Mouse (Mus musculus) kidney, postnatal 0 days (tissue): Measurements from ENCODE around the gene Arl2bp. TPM values are rescaled to one million over a fixed set of nuclear protein-coding genes. Genes with fewer than 3 reads are reported as not detected.

ENCODE experiments used
- ATAC-seq: fragments of 200-750 bp; cut with Nextera tagmentation; replicated peaks from 2 replicates; pipeline ENCODE4 v1.8.0; 2017; ENCODE audit warnings: low read depth, moderate number of reproducible peaks, moderate TSS enrichment, moderate library complexity; ENCODE audit not compliant: low FRiP score
- DNase-seq: peaks from one replicate; pipeline ENCODE4 v3.0.0-alpha.2; 2016; ENCODE audit warnings: low spot score
- H3K27ac ChIP-seq: fragments of 300-500 bp; sonication (generic); 2 replicates; pipeline ENCODE4 v1.5.1; 2014; ENCODE audit warnings: mild to moderate bottlenecking
- H3K27me3 ChIP-seq: fragments of 300-500 bp; sonication (generic); 2 replicates; pipeline ENCODE4 v1.6.1; 2014; ENCODE audit warnings: low read length, mixed read lengths; ENCODE audit not compliant: insufficient read depth
- H3K36me3 ChIP-seq: fragments of 300-500 bp; sonication (generic); 2 replicates; pipeline ENCODE4 v1.6.1; 2014; ENCODE audit warnings: low read length, mixed read lengths; ENCODE audit not compliant: insufficient read depth
- H3K4me1 ChIP-seq: fragments of 300-500 bp; sonication (generic); replicated peaks from 2 replicates; pipeline ENCODE4 v1.6.1; 2014; ENCODE audit warnings: antibody characterized with exemption, low read length, mixed read lengths; ENCODE audit not compliant: insufficient read depth
- H3K4me2 ChIP-seq: fragments of 300-500 bp; sonication (generic); 2 replicates; pipeline ENCODE4 v1.6.1; 2014; ENCODE audit warnings: mild to moderate bottlenecking, low read length, moderate library complexity, mixed read lengths
- H3K4me3 ChIP-seq: fragments of 300-500 bp; sonication (generic); replicated peaks from 2 replicates; pipeline ENCODE4 v1.5.1; 2014; ENCODE audit warnings: low read depth, low read length
- H3K9ac ChIP-seq: fragments of 300-500 bp; sonication (generic); 2 replicates; pipeline ENCODE4 v1.6.1; 2014; ENCODE audit warnings: low read depth, low read length
- H3K9me3 ChIP-seq: fragments of 300-500 bp; sonication (generic); replicated peaks from 2 replicates; pipeline ENCODE4 v1.6.1; 2016; ENCODE audit warnings: low read length, inconsistent platforms, mixed read lengths
- CTCF ChIP-seq: IDR thresholded peaks from 2 replicates; pipeline ENCODE4 v1.5.1; 2016; ENCODE audit warnings: antibody characterized with exemption, low read depth, mild to moderate bottlenecking, moderate library complexity
- WGBS: fragments of 180-500 bp; shearing (Covaris S2); extraction: QIAGEN DNeasy Blood & Tissue Kit; methylation state at CpG from one replicate; pipeline ENCODE4 v1.1.7; 2014; 5-methylcytosine and 5-hydroxymethylcytosine counted together
- polyA plus RNA-seq: library from polyadenylated mRNA; unstranded; fragments of >200 nt; fragmentation: Nextera tagmentation; extraction: Ambion mirVana; gene quantifications from 2 replicates; pipeline ENCODE4 v1.2.1, GENCODE M21; 2015

Arl2bp gene
- polyA plus RNA-seq, 1 experiment from 2014 or later = 127 TPM

GRCm38 (mm10) chr8:94684287-94684686, 17.9 kb downstream of the Arl2bp start:
- WGBS = 82% methylated on average over 4 of the region's 4 CpGs
- no peak for TF ChIP-seq CTCF
- ATAC-seq (no peak), DNase-seq (no peak)
- Histone ChIP-seq H3K4me1 (no peaks in the 10 kb centered on the region), H3K27ac (no peak overlapping the region), H3K27me3 (no peaks in the 10 kb centered on the region), H3K4me2 (no peak overlapping the region), H3K4me3 (no peak overlapping the region), H3K9me3 (no peaks in the 10 kb centered on the region), H3K36me3 (no peaks in the 10 kb centered on the region), H3K9ac (no peak overlapping the region)

DNA sequence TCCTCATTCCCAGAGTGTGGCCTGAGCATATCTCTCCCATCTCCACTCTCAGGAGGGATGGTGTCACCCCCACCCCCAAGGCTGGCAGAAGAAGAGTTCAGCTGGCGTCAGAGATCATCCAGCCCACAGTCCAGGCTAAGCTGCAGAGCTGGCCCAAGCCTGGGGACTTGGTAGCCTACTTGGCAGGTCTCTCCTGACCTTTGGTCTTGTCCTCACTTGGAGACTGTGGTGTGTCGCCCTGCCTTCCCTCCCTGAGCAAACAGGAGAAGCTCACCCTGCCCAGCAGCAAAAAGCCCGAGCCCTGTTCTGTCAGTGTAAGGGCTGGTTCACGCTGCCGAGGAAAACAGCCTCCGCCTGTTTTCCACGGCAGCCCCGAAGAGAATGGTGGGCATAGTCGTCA, 19.6 kb downstream of the Arl2bp start:
- H3K4me2 ChIP-seq = no peak overlapping the region
- no peak for TF ChIP-seq CTCF
- ATAC-seq = peak; percentile 47; the same call in 1 of the 2 replicates
- H3K4me3 ChIP-seq = no peak overlapping the region
- WGBS = 67% methylated on average over 9 of the region's 9 CpGs
- no peak for DNase-seq
- H3K4me1 ChIP-seq = no peaks in the 10 kb centered on the region
- no peaks in the 10 kb centered on the region for H3K36me3 ChIP-seq
- H3K27ac ChIP-seq = no peak overlapping the region
- H3K9me3 ChIP-seq = no peaks in the 10 kb centered on the region
- H3K27me3 ChIP-seq = no peaks in the 10 kb centered on the region
- no peak overlapping the region for H3K9ac ChIP-seq

DNA sequence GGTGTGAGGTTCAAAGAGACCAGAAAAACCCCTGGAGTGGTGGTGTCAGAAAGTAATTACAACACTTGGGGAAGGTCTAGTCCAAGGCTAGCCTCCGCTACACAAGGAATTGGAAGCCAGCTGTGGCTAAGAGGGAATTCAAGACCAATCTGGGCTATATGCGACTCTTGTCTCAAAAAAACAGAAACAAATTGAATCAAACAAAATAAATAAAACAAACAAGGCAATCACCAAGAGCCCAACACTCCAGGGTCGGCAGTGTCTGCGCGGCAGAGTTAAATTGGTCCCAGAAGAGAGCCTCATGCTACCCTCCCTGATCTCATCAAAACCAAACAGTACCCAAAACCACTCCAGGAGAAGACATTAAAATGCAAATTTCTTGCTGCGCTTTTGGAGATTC, 28.3 kb downstream of the Arl2bp start:
- H3K27ac ChIP-seq = no peak overlapping the region
- 11% methylated on average over 6 of the region's 6 CpGs for WGBS
- no peak overlapping the region for H3K9ac ChIP-seq
- H3K9me3 ChIP-seq = no peaks in the 10 kb centered on the region
- DNase-seq (no peak), ATAC-seq (no peak)
- peaks cover 34% of the 10 kb centered on the region for H3K27me3 ChIP-seq
- H3K4me3 ChIP-seq = no peak overlapping the region
- peak overlapping the region; percentile 61; the same call in 1 of the 2 replicates for H3K4me2 ChIP-seq
- TF ChIP-seq CTCF = no peak
- no peaks in the 10 kb centered on the region for H3K36me3 ChIP-seq
- H3K4me1 ChIP-seq = 0 out of 2 replicates have a peak, but pooled peaks cover 7% of the 10 kb centered on the region

GRCm38 (mm10) chr8:94695341-94695993, 29.1 kb downstream of the Arl2bp start:
- Histone ChIP-seq H3K4me1 (0 out of 2 replicates have a peak, but pooled peaks cover 7% of the 10 kb centered on the region), H3K27me3 (peaks cover 34% of the 10 kb centered on the region), H3K36me3 (no peaks in the 10 kb centered on the region), H3K27ac (no peak overlapping the region), H3K9me3 (no peaks in the 10 kb centered on the region), H3K4me3 (peak overlapping the region; percentile 36), H3K9ac (0 out of 2 replicates have a peak overlapping the region, but pooled peaks have one; percentile 1), H3K4me2 (peak overlapping the region; percentile 61)
- ATAC-seq = peak; percentile 61
- WGBS = 2% methylated on average over 31 of the region's 31 CpGs
- DNase-seq = no peak
- no peak for TF ChIP-seq CTCF

DNA sequence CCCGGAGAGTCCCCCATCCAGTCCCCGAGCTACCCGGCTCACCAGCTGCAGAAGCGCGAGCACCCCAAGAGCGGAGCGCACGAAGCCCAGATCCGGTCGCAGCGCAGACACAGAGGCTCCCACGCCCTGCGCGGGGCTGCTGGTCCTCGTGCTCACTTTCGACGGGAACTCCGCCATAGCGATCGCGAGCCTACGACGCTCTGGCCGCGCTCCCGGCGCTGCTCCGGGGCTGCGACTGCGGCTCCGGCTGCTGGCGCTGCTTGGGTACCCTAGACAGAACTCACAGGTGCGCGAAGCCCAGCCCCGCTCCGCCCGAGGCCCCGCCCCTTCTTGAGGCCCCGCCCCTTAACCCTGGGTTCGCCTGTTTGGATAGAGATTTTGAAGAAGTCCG, 29.6 kb downstream of the Arl2bp start, which contains the start of gene Pllp:
Pllp (minus strand) TSS at position 285 of the 391 bp plus-strand sequence.
- H3K4me1 ChIP-seq = 0 out of 2 replicates have a peak, but pooled peaks cover 7% of the 10 kb centered on the region
- H3K9ac ChIP-seq = 0 out of 2 replicates have a peak within 1 kb of the TSS, but pooled peaks have one; percentile 1
- H3K4me3 ChIP-seq = peak within 1 kb of the TSS; percentile 36
- under 1% methylated on average over 41 of the region's 41 CpGs for WGBS
- no peak within 1 kb of the TSS for H3K27ac ChIP-seq
- no peak for DNase-seq
- no peaks in the 10 kb centered on the region for H3K9me3 ChIP-seq
- no peaks in the 10 kb centered on the region for H3K36me3 ChIP-seq
- ATAC-seq = peak; percentile 73
- no peak for TF ChIP-seq CTCF
- peaks cover 34% of the 10 kb centered on the region for H3K27me3 ChIP-seq
- peak within 1 kb of the TSS; percentile 61 for H3K4me2 ChIP-seq

- Histone ChIP-seq H3K27ac (no peak overlapping the region), H3K4me1 (0 out of 2 replicates have a peak, but pooled peaks cover 7% of the 10 kb centered on the region), H3K4me3 (no peak overlapping the region), H3K27me3 (peaks cover 34% of the 10 kb centered on the region), H3K9me3 (no peaks in the 10 kb centered on the region), H3K36me3 (no peaks in the 10 kb centered on the region), H3K9ac (no peak overlapping the region), H3K4me2 (no peak overlapping the region)
- TF ChIP-seq CTCF = no peak
- ATAC-seq (no peak), DNase-seq (no peak)
- 42% methylated on average over 3 of the region's 3 CpGs for WGBS
Observed at GRCm38 (mm10) chr8:94696566-94696965, 30.2 kb downstream of the Arl2bp start.

DNA sequence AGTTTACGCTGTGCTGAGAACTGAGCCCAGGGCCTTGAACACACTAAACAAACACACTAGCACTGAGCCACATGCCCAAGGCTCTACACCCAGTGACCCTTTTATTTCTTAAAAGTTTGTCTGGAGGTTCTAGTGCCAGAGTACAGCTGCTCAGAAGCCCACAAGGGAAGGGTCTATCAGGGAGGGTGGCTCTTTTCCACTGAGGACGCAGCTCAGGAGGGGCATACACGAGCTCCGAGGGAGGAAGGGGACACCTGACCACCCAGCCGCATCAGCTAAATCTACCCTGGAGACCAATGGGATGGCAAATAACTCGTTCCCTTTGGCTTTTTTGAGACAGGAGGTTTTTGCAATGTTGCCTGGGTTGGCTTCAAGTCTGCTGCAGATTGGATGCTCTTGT, 31.6 kb downstream of the Arl2bp start:
- Histone ChIP-seq H3K27me3 (peaks cover 34% of the 10 kb centered on the region), H3K4me3 (no peak overlapping the region), H3K9ac (no peak overlapping the region), H3K4me1 (0 out of 2 replicates have a peak, but pooled peaks cover 7% of the 10 kb centered on the region), H3K27ac (no peak overlapping the region), H3K4me2 (no peak overlapping the region), H3K9me3 (no peaks in the 10 kb centered on the region), H3K36me3 (no peaks in the 10 kb centered on the region)
- WGBS = 75% methylated on average over 6 of the region's 6 CpGs
- no peak for ATAC-seq
- no peak for DNase-seq
- no peak for TF ChIP-seq CTCF
